Mouse (Mus musculus) effector memory CD4-positive, alpha-beta T cell, adult 5 months (primary cell): ENCODE results near the gene Xpnpep1. TPM values are rescaled to one million over a fixed set of nuclear protein-coding genes. Genes with fewer than 3 reads are reported as not detected.

ENCODE experiments used
- polyA plus RNA-seq: library from polyadenylated mRNA; unstranded; fragments of 100-300 nt; shearing (Covaris generic); gene quantifications from one replicate; pipeline ENCODE4 v1.2.1, GENCODE M21; 2017

Xpnpep1 gene
- 40.9 TPM for polyA plus RNA-seq

DNA sequence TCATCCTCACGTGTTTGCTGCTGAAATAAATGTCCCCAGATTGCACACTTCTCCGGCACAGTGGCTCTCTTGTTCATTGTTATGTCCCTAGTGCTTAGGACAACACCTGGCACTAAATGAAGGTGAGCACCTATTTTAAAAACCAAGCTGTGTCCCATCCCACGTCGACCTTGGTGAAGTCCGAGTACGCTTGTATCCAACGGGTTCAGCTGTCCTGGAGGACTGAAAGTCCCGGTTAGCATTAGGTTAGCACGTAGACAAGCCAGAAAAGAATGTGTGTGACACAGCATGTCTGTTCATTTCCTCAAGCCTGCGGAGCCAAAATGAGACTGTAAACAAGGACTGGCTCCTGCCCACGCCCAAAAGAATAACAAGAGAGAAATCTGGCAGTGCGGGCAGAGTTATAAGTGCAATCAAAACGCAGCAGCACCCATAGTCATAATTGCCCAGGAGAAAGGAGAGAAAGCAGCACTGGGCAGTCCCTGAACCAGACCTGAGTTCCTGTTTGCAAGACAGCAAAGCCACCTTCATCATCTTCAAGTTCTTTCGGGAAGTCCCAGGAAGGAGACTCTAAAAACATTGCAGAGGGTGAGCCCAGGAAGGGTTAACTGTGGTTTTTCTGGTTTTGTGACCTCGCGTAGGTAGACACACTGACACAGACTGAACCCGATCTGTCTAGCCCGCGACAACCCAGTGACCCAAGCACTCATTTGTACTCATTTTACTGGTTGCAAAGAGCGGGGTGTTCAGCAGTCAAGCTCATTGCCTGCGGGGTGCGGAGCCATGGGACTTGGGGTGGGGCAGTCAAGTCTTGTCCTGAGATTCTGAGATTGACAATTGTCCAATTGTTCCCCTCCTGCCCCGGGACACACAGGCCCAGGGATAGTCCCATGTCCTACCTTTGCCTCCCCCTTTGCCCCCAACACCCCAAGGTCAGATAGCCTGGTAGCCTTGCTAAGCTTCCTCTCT is at the start of gene Xpnpep1:
Gene Xpnpep1 (minus strand): TSS at position 51 of the 969 bp plus-strand sequence.

Other genes starting within 250 kb of the Xpnpep1 start
- 156 TPM for gene Add3, start 100.2 kb upstream of the Xpnpep1 start, polyA plus RNA-seq